Mouse (Mus musculus): ENCODE data around the gene Lpcat2. TPM values are rescaled to one million over a fixed set of nuclear protein-coding genes. Genes with fewer than 3 reads are reported as not detected.
"Not testable (repeated sequence)": the region's sequence is repeated elsewhere in the genome, so short reads cannot be mapped to it uniquely, and the experiment has no call there.

Gene Lpcat2
- polyA plus RNA-seq, 1 experiment, result 14.2 TPM

DNA sequence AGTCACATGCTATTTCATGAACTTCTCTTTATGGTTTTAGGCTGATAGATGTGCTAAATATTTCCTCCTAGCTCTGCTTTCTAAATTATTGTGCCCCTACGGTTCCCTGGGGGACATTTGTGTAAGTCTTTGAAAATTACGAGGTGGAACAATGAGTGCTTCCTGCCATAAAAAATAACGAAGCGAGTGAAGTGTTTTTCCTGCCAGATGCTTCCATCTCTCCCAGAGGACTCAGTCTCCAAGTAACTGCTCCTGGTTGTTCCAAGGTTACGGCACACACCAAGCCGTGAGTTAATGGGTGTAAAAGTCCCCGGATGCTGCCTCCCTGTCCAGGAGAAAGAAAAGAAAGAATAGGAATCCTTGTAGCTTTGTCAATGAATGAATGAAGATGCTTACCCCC lies 15.1 kb downstream of the Lpcat2 start:
- DNase-seq, result no peak
- 90% methylated on average over 7 of the region's 7 CpGs for WGBS
- H3K4me1 ChIP-seq (replicated peaks; ENCODE audit: control insufficient read depth, insufficient read depth, low read length), result no peaks in the 10 kb centered on the region
- no peaks in the 10 kb centered on the region for H3K36me3 ChIP-seq (ENCODE audit: control insufficient read depth, insufficient read depth, low read length)
- TF ChIP-seq CTCF (IDR thresholded peaks at IDR 0.05; ENCODE audit: borderline replicate concordance, control insufficient read depth, extremely low read depth, insufficient read depth, low read length, poor library complexity), result no peak
- TF ChIP-seq POLR2A (IDR thresholded peaks at IDR 0.05; ENCODE audit: control insufficient read depth, extremely low read depth, insufficient read depth, low read length, poor library complexity), result no peak
- H3K27me3 ChIP-seq (ENCODE audit: control insufficient read depth, insufficient read depth, low read length), result no peaks in the 10 kb centered on the region
- no peak overlapping the region for H3K4me3 ChIP-seq (ENCODE audit: control insufficient read depth, insufficient read depth, low read length)
- no peak overlapping the region for H3K27ac ChIP-seq (ENCODE audit: control insufficient read depth, insufficient read depth, low read length)

DNA sequence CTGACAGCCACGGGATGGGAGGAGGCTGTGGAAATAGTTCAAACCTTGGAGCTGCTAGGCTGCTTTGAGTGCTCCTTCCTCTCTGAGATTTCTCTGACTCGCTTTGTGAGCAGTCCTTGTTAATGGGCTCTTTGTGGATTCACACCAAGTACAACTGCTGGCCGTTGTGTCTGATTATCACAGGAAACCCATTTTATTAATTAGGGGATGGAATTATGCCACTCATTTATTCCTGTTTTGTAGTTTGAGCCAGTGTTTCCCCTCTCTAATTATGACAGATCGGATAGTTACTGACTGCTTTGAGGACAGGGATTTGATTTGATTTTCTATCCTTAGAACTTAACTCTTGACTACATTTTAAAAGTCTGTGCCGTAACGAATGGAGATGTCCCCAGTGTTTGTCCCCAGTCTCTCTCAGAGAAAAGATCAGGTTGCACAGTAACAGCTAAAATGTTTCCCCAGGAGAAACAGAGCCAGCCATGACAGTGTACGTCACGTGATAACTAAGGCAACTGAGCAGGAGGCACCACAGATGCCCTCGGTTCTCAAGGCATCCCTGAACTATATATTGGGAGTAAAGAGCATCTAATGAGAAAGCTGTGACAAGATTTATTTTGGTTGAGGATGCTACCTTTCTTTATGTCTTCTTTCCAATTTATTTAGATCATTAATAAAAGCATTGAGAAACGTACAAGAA lies 17.1 kb downstream of the Lpcat2 start:
- Histone ChIP-seq H3K4me1 (replicated peaks; ENCODE audit: control insufficient read depth, insufficient read depth, low read length) (no peaks in the 10 kb centered on the region), H3K4me3 (ENCODE audit: control insufficient read depth, insufficient read depth, low read length) (no peak overlapping the region), H3K27me3 (ENCODE audit: control insufficient read depth, insufficient read depth, low read length) (no peaks in the 10 kb centered on the region), H3K36me3 (ENCODE audit: control insufficient read depth, insufficient read depth, low read length) (no peaks in the 10 kb centered on the region), H3K27ac (ENCODE audit: control insufficient read depth, insufficient read depth, low read length) (no peak overlapping the region)
- DNase-seq, result no peak
- TF ChIP-seq POLR2A (IDR thresholded peaks at IDR 0.05; ENCODE audit: control insufficient read depth, extremely low read depth, insufficient read depth, low read length, poor library complexity), result no peak
- 95% methylated on average over 10 of the region's 10 CpGs for WGBS

DNA sequence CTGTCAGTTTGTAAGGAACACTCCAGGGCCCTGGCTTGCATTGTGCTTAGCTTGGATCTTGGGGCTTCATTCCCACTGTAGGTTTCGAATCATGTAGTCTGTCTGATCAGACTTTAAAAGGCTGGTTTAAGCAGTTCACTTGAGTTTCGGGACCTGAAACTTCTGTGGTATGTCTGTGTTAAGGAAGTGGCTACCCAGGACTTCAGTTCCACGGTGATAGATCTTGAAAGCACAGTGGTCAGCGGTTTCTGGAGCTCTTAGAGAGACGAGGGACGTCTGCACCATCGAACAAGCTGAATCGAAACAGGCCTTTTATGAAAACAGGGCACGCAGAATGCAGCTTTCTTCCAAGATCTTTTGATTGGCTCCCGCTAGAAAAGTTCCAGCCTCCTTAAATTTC lies 20.7 kb downstream of the Lpcat2 start:
- TF ChIP-seq POLR2A (IDR thresholded peaks at IDR 0.05; ENCODE audit: control insufficient read depth, extremely low read depth, insufficient read depth, low read length, poor library complexity), result no peak
- TF ChIP-seq CTCF (IDR thresholded peaks at IDR 0.05; ENCODE audit: borderline replicate concordance, control insufficient read depth, extremely low read depth, insufficient read depth, low read length, poor library complexity), result no peak
- no peak for DNase-seq
- Histone ChIP-seq H3K27me3 (ENCODE audit: control insufficient read depth, insufficient read depth, low read length) (no peaks in the 10 kb centered on the region), H3K36me3 (ENCODE audit: control insufficient read depth, insufficient read depth, low read length) (no peaks in the 10 kb centered on the region), H3K4me3 (ENCODE audit: control insufficient read depth, insufficient read depth, low read length) (no peak overlapping the region), H3K4me1 (replicated peaks; ENCODE audit: control insufficient read depth, insufficient read depth, low read length) (no peaks in the 10 kb centered on the region), H3K27ac (ENCODE audit: control insufficient read depth, insufficient read depth, low read length) (no peak overlapping the region)
- WGBS, result 48% methylated on average over 10 of the region's 10 CpGs

DNA sequence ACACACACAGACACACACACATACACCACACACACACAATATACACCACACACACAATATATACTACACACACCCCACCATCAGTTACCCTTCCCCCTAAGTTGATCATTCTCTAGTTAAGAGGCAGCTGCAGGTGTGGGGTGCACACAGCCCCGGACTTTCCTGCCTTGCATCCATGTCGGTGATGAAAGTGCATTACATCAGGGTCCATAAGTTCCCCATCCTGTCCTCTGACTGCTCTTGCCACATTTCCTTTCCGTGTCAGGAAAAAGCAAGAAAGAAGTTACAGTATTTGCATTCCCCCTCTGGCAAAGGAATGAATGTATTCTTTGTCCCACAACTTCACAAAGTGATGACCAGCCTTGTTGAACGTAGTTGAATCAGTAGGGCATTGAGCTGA lies 26.1 kb downstream of the Lpcat2 start:
- Histone ChIP-seq H3K27me3 (ENCODE audit: control insufficient read depth, insufficient read depth, low read length) (no peaks in the 10 kb centered on the region), H3K36me3 (ENCODE audit: control insufficient read depth, insufficient read depth, low read length) (no peaks in the 10 kb centered on the region), H3K4me1 (replicated peaks; ENCODE audit: control insufficient read depth, insufficient read depth, low read length) (no peaks in the 10 kb centered on the region), H3K27ac (ENCODE audit: control insufficient read depth, insufficient read depth, low read length) (no peak overlapping the region), H3K4me3 (ENCODE audit: control insufficient read depth, insufficient read depth, low read length) (no peak overlapping the region)
- 85% methylated on average over 4 of the region's 4 CpGs for WGBS
- TF ChIP-seq POLR2A (IDR thresholded peaks at IDR 0.05; ENCODE audit: control insufficient read depth, extremely low read depth, insufficient read depth, low read length, poor library complexity) (no peak), CTCF (IDR thresholded peaks at IDR 0.05; ENCODE audit: borderline replicate concordance, control insufficient read depth, extremely low read depth, insufficient read depth, low read length, poor library complexity) (no peak)
- no peak for DNase-seq

DNA sequence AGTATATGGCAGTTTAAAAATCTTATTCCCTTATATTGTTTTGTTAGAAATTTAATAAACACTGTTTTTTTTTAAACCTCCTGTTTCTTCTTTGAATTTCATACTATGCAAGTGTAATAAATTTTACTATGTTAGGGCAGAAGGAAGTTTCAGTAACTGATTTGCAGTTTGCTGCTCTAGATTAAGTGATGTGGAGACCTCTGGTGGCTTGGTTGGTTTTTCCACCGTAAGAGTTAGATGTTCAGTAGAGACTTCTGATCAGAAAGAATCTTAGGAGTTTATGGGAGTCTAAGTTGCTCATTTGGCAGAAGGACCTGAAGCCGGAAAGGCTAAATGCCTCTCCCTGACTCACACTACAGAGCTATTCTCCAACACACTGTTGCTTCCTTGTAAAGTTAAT lies 28.6 kb downstream of the Lpcat2 start:
- no peak for TF ChIP-seq CTCF (IDR thresholded peaks at IDR 0.05; ENCODE audit: borderline replicate concordance, control insufficient read depth, extremely low read depth, insufficient read depth, low read length, poor library complexity)
- TF ChIP-seq POLR2A (IDR thresholded peaks at IDR 0.05; ENCODE audit: control insufficient read depth, extremely low read depth, insufficient read depth, low read length, poor library complexity), result no peak
- no peak overlapping the region for H3K27ac ChIP-seq (ENCODE audit: control insufficient read depth, insufficient read depth, low read length)
- WGBS, result 83% methylated on average over 2 of the region's 2 CpGs
- no peak for DNase-seq
- H3K27me3 ChIP-seq (ENCODE audit: control insufficient read depth, insufficient read depth, low read length), result no peaks in the 10 kb centered on the region
- H3K36me3 ChIP-seq (ENCODE audit: control insufficient read depth, insufficient read depth, low read length), result no peaks in the 10 kb centered on the region
- H3K4me3 ChIP-seq (ENCODE audit: control insufficient read depth, insufficient read depth, low read length), result no peak overlapping the region
- H3K4me1 ChIP-seq (replicated peaks; ENCODE audit: control insufficient read depth, insufficient read depth, low read length), result no peaks in the 10 kb centered on the region

DNA sequence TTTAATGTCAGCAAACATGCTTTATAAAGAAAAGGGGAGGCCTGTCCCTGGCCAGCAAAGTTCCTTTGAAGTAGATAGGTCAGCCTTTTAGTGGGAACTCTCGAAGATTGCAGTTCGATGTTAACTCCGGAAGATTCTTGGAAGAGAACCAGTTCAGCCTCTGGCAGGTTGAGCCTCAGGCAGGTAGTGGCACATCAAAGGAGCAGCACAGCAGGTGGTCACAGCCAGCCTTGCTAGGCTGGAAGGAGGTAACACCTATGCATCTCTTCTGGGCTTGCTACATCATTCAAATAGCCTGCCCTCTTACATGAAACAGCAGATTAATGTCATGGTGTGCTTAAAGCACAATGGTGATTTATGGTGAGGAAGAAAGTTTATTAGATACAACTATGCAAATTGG lies 37.1 kb downstream of the Lpcat2 start:
- H3K4me1 ChIP-seq (replicated peaks; ENCODE audit: control insufficient read depth, insufficient read depth, low read length); DNase-seq; H3K27me3 ChIP-seq (ENCODE audit: control insufficient read depth, insufficient read depth, low read length); H3K27ac ChIP-seq (ENCODE audit: control insufficient read depth, insufficient read depth, low read length); H3K4me3 ChIP-seq (ENCODE audit: control insufficient read depth, insufficient read depth, low read length); H3K36me3 ChIP-seq (ENCODE audit: control insufficient read depth, insufficient read depth, low read length): not testable (repeated sequence)
- 92% methylated on average over 3 of the region's 3 CpGs for WGBS

DNA sequence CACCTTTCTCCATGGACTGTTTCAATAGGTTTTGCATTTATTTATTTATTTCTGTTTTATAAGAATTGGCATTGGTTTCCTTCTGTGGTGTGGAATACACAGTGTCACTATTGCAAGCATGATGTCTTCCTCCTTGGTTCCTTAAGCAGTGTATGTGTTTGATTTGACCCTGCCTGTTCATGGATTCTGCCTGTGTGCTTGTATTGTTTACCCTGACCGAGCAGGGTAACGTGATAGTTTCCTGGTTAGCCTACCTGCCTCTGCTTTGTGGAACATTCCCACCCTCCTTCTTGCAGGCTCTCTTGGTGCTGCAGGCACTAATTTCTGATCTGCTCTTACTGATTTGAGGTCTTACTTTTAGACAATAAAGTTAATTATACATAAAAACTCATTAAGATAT lies 38.7 kb downstream of the Lpcat2 start:
- H3K27me3 ChIP-seq (ENCODE audit: control insufficient read depth, insufficient read depth, low read length), result no peaks in the 10 kb centered on the region
- no peak overlapping the region for H3K4me3 ChIP-seq (ENCODE audit: control insufficient read depth, insufficient read depth, low read length)
- no peak for DNase-seq
- no peak overlapping the region for H3K27ac ChIP-seq (ENCODE audit: control insufficient read depth, insufficient read depth, low read length)
- H3K4me1 ChIP-seq (replicated peaks; ENCODE audit: control insufficient read depth, insufficient read depth, low read length), result no peaks in the 10 kb centered on the region
- TF ChIP-seq CTCF (IDR thresholded peaks at IDR 0.05; ENCODE audit: borderline replicate concordance, control insufficient read depth, extremely low read depth, insufficient read depth, low read length, poor library complexity) (no peak), POLR2A (IDR thresholded peaks at IDR 0.05; ENCODE audit: control insufficient read depth, extremely low read depth, insufficient read depth, low read length, poor library complexity) (no peak)
- 98% methylated on average over 2 of the region's 2 CpGs for WGBS
- H3K36me3 ChIP-seq (ENCODE audit: control insufficient read depth, insufficient read depth, low read length), result no peaks in the 10 kb centered on the region

Data from thymus, adult 2 months (tissue).